Mouse (Mus musculus): ENCODE results near the gene Zscan12. TPM values are rescaled to one million over a fixed set of nuclear protein-coding genes. Genes with fewer than 3 reads are reported as not detected.

Gene Zscan12
- polyA plus RNA-seq, 1 experiment from 2014 or later = 5.5 TPM

Small RNA genes within 50 kb of the gene (microRNA-seq; reads per million reads assigned to microRNA genes)
- not detected for gene Mir6942

Other genes with a start within 250 kb of the Zscan12 start
- not detected in 2 replicates for gene Olfr263, start 233.2 kb upstream of the Zscan12 start, polyA plus RNA-seq (2016; fragmentation: Nextera tagmentation; extraction: Ambion mirVana)
- not detected in 2 replicates for gene Olfr1368, start 217.0 kb upstream of the Zscan12 start, polyA plus RNA-seq (2016; fragmentation: Nextera tagmentation; extraction: Ambion mirVana)
- gene Trim27, start 183.4 kb upstream of the Zscan12 start, polyA plus RNA-seq (2016; fragmentation: Nextera tagmentation; extraction: Ambion mirVana) = 129 and 132 TPM in 2 replicates
- not detected in 2 replicates for gene Gpx5, start 70.1 kb upstream of the Zscan12 start, polyA plus RNA-seq (2016; fragmentation: Nextera tagmentation; extraction: Ambion mirVana)
- not detected in 2 replicates for gene Gpx6, start 50.7 kb upstream of the Zscan12 start, polyA plus RNA-seq (2016; fragmentation: Nextera tagmentation; extraction: Ambion mirVana)
- gene Olfr1367, start 15.9 kb upstream of the Zscan12 start, polyA plus RNA-seq (2016; fragmentation: Nextera tagmentation; extraction: Ambion mirVana) = not detected in 2 replicates
- 34.8 and 36.2 TPM in 2 replicates for gene Zkscan3, start 39.9 kb downstream of the Zscan12 start, polyA plus RNA-seq (2016; fragmentation: Nextera tagmentation; extraction: Ambion mirVana)
- gene Pgbd1, start 78.2 kb downstream of the Zscan12 start, polyA plus RNA-seq (2016; fragmentation: Nextera tagmentation; extraction: Ambion mirVana) = 1.6 and 2.1 TPM in 2 replicates
- 9.1 and 10.4 TPM in 2 replicates for gene Zscan26, start 90.9 kb downstream of the Zscan12 start, polyA plus RNA-seq (2016; fragmentation: Nextera tagmentation; extraction: Ambion mirVana)
- gene Nkapl, start 105.7 kb downstream of the Zscan12 start, polyA plus RNA-seq (2016; fragmentation: Nextera tagmentation; extraction: Ambion mirVana) = 0.43 and 0.78 TPM in 2 replicates
- gene Zkscan4, start 116.1 kb downstream of the Zscan12 start, polyA plus RNA-seq (2016; fragmentation: Nextera tagmentation; extraction: Ambion mirVana) = 0.62 and 0.78 TPM in 2 replicates
- gene Gm10065, start 116.6 kb downstream of the Zscan12 start, polyA plus RNA-seq (2016; fragmentation: Nextera tagmentation; extraction: Ambion mirVana) = not detected in 2 replicates
- gene AK157302, start 132.4 kb downstream of the Zscan12 start, polyA plus RNA-seq (2016; fragmentation: Nextera tagmentation; extraction: Ambion mirVana) = 0.56 TPM in 2 replicates
- 4.7 and 6.3 TPM in 2 replicates for gene Gm11273, start 138.6 kb downstream of the Zscan12 start, polyA plus RNA-seq (2016; fragmentation: Nextera tagmentation; extraction: Ambion mirVana)
- 2.6 and 2.8 TPM in 2 replicates for gene Zkscan8, start 168.3 kb downstream of the Zscan12 start, polyA plus RNA-seq (2016; fragmentation: Nextera tagmentation; extraction: Ambion mirVana)
- gene Olfr1366, start 180.0 kb downstream of the Zscan12 start, polyA plus RNA-seq (2016; fragmentation: Nextera tagmentation; extraction: Ambion mirVana) = 0.05 TPM in 1 of 2 replicates, not detected in the other
- not detected in 2 replicates for gene Olfr1535, start 197.1 kb downstream of the Zscan12 start, polyA plus RNA-seq (2016; fragmentation: Nextera tagmentation; extraction: Ambion mirVana)
- gene Olfr1364, start 218.9 kb downstream of the Zscan12 start, polyA plus RNA-seq (2016; fragmentation: Nextera tagmentation; extraction: Ambion mirVana) = not detected in 2 replicates

All from liver, embryonic 12.5 days (tissue).